Mouse (Mus musculus) embryonic fibroblast, embryonic 13.5 days (primary cell): ENCODE results near the gene Ddn.

Experiments used
- CTCF ChIP-seq: IDR thresholded peaks from 2 replicates; pipeline ENCODE4 v1.5.1; 2011; ENCODE audit warnings: mild to moderate bottlenecking, control low read depth, low read length, moderate library complexity, borderline replicate concordance; ENCODE audit not compliant: insufficient read depth
- POLR2A ChIP-seq: IDR thresholded peaks from 2 replicates; pipeline ENCODE4 v1.6.1; 2011; ENCODE audit warnings: low read depth, mild to moderate bottlenecking, control low read depth, low read length, moderate library complexity

DNA sequence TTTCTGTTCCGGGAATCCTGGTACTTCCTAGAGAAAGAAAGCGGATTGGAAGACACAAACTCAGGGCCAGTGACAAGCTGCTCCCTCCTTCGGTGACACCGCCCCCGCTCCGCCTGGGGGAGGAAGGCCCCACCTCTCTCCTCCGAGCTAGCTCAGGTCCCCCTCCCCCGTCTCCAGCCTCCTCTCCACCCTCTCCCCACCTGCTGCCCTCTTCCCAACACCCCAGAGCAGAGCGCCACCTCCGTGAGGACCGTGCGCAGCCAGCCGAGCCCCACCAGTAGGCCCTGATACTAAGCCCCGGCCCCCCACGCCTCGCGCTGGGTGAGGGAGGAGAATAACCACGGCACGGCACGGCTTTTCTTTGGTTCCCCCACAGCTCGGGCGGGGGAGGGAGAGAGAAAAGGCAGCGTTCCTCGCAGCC is 47.1 kb downstream of the Ddn start:
- TF ChIP-seq CTCF (no peak), POLR2A (peak; percentile 46)
